Mouse (Mus musculus): ENCODE measurements around the gene Sesn2.
A peak's percentile ranks its signal among the peaks of the same experiment; 100 is the strongest.
"Not testable (repeated sequence)": the region's sequence is repeated elsewhere in the genome, so short reads cannot be mapped to it uniquely, and the experiment has no call there.

Sesn2 gene

DNA sequence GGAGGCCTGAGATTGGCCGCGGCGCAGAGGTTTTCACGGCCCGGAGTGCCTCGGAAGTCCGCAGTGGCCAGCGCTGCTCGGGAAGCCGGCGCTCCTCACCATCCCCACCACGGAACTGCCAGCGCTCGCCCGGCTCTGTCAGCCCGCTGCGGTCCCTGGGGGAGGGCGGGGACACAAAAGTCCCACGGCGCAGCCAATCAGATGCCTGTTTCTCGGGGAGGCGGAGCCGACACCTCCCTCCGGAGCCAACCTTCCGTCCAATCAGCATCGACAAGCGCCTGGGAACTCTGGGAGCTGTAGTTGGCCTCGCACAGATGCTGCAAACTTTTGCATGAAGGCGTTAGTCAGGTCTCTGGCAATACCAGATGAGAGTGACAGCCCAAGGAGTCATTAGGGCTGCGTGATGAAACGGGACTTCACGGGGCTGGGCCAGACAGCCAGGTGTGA is at the start of gene Sesn2:
Sesn2 (minus strand) TSS at position 150 of the 447 bp plus-strand sequence.
- peak; percentile 92 for DNase-seq (ENCODE audit: low spot score)

DNA sequence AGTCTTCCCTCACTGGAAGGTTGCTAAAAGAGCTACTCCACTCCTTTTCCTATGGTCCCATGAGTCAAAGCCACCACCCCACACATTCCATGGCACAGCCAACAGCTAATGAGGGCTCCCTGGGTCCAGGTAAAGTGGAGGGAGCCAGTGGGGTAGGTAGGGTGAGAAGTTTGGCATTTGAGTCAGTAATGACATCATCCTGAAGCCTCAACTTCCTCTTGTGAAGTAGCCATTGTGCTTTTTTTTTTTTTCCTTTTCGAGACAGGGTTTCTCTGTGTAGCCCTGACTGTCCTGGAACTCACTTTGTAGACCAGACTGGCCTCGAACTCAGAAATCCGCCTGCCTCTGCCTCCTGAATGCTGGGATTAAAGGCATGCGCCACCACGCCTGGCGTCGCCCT is 45.2 kb upstream of the Sesn2 start:
- not testable (repeated sequence) for DNase-seq (ENCODE audit: low spot score)

GRCm38 (mm10) chr4:132554653-132555052 is 44.4 kb upstream of the Sesn2 start:
- no peak for DNase-seq (ENCODE audit: low spot score)

GRCm38 (mm10) chr4:132554221-132554620 is 43.9 kb upstream of the Sesn2 start:
- DNase-seq (ENCODE audit: low spot score), result no peak

- peak; percentile 63 for DNase-seq (ENCODE audit: low spot score)
These were observed 35.5 kb upstream of the Sesn2 start for GRCm38 (mm10) chr4:132545851-132546250.

- no peak for DNase-seq (ENCODE audit: low spot score)
These were observed 32.4 kb upstream of the Sesn2 start for GRCm38 (mm10) chr4:132542724-132543123.

DNA sequence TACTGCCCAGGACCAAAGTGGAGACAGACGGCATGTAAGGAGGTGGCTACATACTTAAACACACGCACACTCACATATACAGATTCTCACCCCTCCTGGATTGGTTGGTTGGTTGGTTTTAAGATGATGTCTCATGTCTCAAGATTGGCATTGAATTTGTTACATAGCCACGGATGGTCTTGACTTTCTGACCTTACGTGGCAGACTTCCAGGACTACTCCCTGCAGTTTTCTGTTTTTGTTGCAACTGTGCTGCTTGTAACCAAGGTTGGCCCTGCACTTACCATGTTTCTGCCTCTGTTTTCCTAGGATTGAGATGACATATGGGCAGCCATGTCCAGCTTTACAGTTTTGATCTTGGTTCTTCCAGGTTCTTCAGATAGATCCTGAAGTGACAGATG is 31.1 kb upstream of the Sesn2 start:
- DNase-seq (ENCODE audit: low spot score), result no peak

DNA sequence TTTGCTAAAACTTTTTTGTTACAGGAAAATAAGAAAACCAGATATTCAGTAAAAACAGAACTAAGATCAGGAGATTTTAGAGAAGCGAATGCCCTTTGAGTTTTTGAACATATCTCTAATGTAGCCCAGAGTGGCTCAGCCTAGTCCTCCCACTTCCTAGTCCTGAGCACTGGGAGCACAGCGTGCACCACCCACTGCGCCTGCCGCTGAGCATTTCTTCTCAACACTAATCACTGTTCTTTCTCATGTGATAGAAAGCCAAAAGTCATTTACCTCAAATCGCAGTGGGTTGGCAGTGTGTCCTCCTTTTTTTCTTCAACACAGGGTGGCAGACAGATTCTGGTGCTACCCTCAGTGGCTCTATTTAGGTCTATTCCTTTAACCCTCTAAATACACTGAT is 29.2 kb upstream of the Sesn2 start:
- DNase-seq (ENCODE audit: low spot score), result no peak

GRCm38 (mm10) chr4:132535406-132536121 is 25.3 kb upstream of the Sesn2 start, which contains the start of gene Dnajc8:
Dnajc8 (plus strand) TSS chr4:132535550.
- DNase-seq (ENCODE audit: low spot score), result peak; percentile 95

- DNase-seq (ENCODE audit: low spot score), result peak; percentile 78
These were observed 22.9 kb upstream of the Sesn2 start, which contains the start of gene Atpif1 for GRCm38 (mm10) chr4:132532981-132533916. Atpif1 (minus strand) TSS chr4:132533659.

- no peak for DNase-seq (ENCODE audit: low spot score)
These were observed 22.2 kb upstream of the Sesn2 start for GRCm38 (mm10) chr4:132532496-132532895.

GRCm38 (mm10) chr4:132530033-132530804 is 19.9 kb upstream of the Sesn2 start:
- no peak for DNase-seq (ENCODE audit: low spot score)

- no peak for DNase-seq (ENCODE audit: low spot score)
These were observed 19.0 kb upstream of the Sesn2 start for GRCm38 (mm10) chr4:132529344-132529743.

DNA sequence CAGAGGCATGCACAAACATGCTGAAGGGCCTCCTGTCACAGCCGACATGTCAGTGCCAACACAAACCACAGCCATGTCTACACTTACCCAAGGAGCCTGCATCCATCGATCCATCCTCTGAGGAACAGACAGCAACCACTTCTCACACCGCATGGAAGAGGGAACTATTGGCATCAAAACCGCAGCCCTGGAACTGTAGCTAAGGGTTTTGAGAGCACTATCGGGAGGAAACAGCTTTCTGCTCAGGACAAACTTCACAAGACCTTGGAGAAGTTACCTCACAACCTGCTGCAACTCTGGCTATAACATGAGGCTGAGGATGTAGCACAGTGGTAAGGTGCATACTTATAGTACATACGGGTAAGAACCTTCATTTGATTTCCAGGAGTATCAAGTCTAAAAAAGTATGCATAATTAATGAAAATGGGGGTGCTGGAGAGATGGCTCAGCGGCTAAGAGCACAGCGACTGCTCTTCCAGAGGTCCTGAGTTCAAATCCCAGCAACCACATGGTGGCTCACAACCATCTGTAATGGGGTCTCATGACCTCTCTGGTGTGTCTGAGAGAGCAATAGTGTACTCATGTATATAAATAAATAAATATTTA is 17.7 kb upstream of the Sesn2 start:
- no peak for DNase-seq (ENCODE audit: low spot score)

DNA sequence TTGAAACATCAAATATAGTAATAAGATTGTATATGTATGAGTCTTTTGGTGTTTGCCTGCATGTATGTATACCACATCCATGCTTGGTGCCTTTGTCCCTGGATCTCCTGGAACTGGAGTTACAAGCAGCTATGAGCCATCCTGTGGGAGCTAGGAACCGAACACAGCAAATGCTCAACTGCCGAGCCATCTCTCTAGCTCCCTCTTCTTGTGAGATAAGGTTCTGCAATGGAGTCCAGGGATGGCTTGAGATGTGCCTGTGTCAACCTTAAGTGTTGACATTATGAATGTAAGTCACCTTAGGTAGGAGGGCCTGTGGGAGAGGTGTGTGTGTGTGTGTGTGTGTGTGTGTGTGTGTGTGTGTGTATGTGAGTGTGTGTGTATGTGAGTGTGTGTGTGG is 16.4 kb upstream of the Sesn2 start:
- no peak for DNase-seq (ENCODE audit: low spot score)

DNA sequence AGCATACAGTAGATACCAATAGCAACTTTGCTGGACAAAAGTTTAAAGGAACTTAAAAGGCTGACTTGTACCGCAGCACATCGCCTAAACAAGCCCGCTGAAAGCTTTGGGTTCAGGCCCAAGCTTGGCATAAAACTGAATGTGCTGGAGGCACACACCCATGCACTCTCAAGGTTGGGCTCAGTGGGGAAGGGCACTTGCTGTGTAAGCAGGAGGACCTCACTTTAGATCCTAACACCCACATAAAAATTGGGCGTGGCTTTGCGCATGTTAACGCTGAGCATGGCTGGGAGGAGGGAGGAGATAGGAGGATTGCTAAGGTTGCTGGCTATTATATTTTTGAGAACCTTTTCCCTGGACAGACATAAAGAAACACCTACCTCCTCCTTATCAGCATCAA is 14.5 kb upstream of the Sesn2 start:
- DNase-seq (ENCODE audit: low spot score), result no peak

GRCm38 (mm10) chr4:132524321-132524741 is 14.0 kb upstream of the Sesn2 start:
- no peak for DNase-seq (ENCODE audit: low spot score)

- no peak for DNase-seq (ENCODE audit: low spot score)
These were observed 8.9 kb upstream of the Sesn2 start for GRCm38 (mm10) chr4:132519188-132519587.

DNA sequence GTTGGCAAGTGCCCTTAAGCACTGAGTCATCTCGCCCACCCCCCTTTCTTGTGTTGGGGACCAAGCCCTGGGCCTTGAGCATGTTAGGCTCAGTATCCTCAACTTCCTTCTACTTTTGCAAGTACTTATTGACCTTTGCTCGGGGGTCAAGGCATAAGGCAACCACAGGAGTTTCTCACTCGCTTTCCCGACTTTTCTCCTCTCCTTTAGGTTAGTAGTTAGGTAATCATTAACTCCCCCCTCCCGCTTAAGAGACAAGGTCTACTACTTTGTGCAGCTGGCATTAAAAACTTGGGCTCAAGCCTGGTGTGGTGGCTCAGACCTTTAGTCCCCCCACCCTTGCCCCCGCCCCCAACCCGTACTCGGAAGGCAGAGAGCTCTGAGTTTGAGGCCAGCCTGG is 7.8 kb upstream of the Sesn2 start:
- no peak for DNase-seq (ENCODE audit: low spot score)

DNA sequence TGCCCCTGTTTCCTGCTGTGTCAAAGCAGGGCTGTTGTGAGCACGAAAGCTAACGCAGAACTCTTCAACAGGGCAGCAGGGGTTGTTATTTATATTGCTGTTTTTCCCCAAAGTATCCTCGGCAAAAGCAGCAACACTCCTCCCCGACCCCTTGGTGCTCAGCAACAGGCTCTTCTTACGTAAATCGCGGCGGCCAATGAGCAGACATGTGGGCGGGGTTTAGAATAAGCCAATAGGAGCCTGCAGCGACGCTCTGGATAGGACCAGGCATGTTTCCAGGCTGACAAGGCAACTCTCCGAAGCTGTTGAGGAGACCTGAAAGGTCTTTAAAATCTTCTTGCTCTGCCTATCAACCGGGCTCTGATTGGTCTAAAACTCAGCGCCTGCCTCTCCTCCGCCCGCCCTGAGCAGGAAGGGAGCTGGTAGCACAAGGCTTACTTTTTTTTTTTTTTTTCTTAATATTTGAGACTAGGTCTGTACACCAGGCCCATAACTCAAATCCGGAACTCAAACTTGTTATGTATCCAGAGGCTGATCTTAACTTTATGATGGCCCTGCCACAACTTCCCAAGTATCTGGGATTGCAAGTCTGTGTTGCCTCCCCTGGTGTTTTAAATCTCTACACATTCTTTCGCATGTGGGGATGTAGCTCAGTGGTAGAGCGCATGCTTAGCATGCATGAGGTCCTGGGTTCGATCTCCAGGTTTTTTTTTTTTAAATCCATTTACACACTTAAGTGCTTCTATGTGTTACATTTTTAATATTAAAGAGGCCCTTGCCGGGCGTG is 5.3 kb upstream of the Sesn2 start:
- DNase-seq (ENCODE audit: low spot score), result peak; percentile 78
